Mouse (Mus musculus) stomach, embryonic 15.5 days (tissue): ENCODE measurements at regions not wholly inside any gene's neighbourhood (a gene's known extent, or its start where the extent isn't known, plus 50 kb on each side); places are given as distances from the start of the nearest gene placed in this dataset.
"Not testable (repeated sequence)": the region's sequence is repeated elsewhere in the genome, so short reads cannot be mapped to it uniquely, and the experiment has no call there.

Source experiments
- ATAC-seq: fragments of 200-750 bp; cut with Nextera tagmentation; 2 replicates; pipeline ENCODE4 v1.8.0; 2017; ENCODE audit warnings: low read depth, moderate number of reproducible peaks, moderate TSS enrichment; ENCODE audit not compliant: insufficient read depth, low FRiP score
- H3K27ac ChIP-seq: fragments of 300-500 bp; sonication (generic); 2 replicates; pipeline ENCODE4 v1.5.1; 2015; ENCODE audit warnings: mild to moderate bottlenecking, inconsistent platforms
- H3K27me3 ChIP-seq: fragments of 300-500 bp; sonication (generic); replicated peaks from 2 replicates; pipeline ENCODE4 v1.6.1; 2015; ENCODE audit warnings: inconsistent platforms
- H3K36me3 ChIP-seq: fragments of 300-500 bp; sonication (generic); 2 replicates; pipeline ENCODE4 v1.6.1; 2015; ENCODE audit warnings: inconsistent platforms
- H3K4me1 ChIP-seq: fragments of 300-500 bp; sonication (generic); 2 replicates; pipeline ENCODE4 v1.6.1; 2015; ENCODE audit warnings: inconsistent platforms
- H3K4me2 ChIP-seq: fragments of 300-500 bp; sonication (generic); 2 replicates; pipeline ENCODE4 v1.6.1; 2015; ENCODE audit warnings: mild to moderate bottlenecking, inconsistent platforms
- H3K4me3 ChIP-seq: fragments of 300-500 bp; sonication (generic); replicated peaks from 2 replicates; pipeline ENCODE4 v1.5.1; 2015; ENCODE audit warnings: inconsistent platforms
- H3K9ac ChIP-seq: fragments of 300-500 bp; sonication (generic); 2 replicates; pipeline ENCODE4 v1.6.1; 2015; ENCODE audit warnings: inconsistent platforms
- H3K9me3 ChIP-seq: fragments of 300-500 bp; sonication (generic); 2 replicates; pipeline ENCODE4 v1.6.1; 2016; ENCODE audit warnings: inconsistent platforms
- WGBS: fragments of 180-500 bp; shearing (Covaris S2); methylation state at CpG from one replicate; pipeline ENCODE4 v1.1.7; 2015; 5-methylcytosine and 5-hydroxymethylcytosine counted together

- H3K9me3 ChIP-seq = no peaks in the 10 kb centered on the region
- no peaks in the 10 kb centered on the region for H3K27me3 ChIP-seq
- no peak overlapping the region for H3K27ac ChIP-seq
- H3K4me2 ChIP-seq = no peak overlapping the region
- H3K4me3 ChIP-seq = no peak overlapping the region
- no peak overlapping the region for H3K9ac ChIP-seq
- no peak for ATAC-seq
- WGBS = 57% methylated on average over 3 of the region's 3 CpGs
- no peaks in the 10 kb centered on the region for H3K4me1 ChIP-seq
- no peaks in the 10 kb centered on the region for H3K36me3 ChIP-seq
Observed at GRCm38 (mm10) chr13:5920422-5920821, 59.1 kb downstream of the Klf6 start.

GRCm38 (mm10) chr13:5931433-5931832 lies 70.2 kb downstream of the Klf6 start:
- no peaks in the 10 kb centered on the region for H3K9me3 ChIP-seq
- ATAC-seq = no peak
- H3K27me3 ChIP-seq = no peaks in the 10 kb centered on the region
- H3K4me2 ChIP-seq = no peak overlapping the region
- H3K4me3 ChIP-seq = no peak overlapping the region
- 86% methylated on average over 2 of the region's 2 CpGs for WGBS
- no peak overlapping the region for H3K9ac ChIP-seq
- H3K4me1 ChIP-seq = no peaks in the 10 kb centered on the region
- no peaks in the 10 kb centered on the region for H3K36me3 ChIP-seq
- H3K27ac ChIP-seq = no peak overlapping the region

DNA sequence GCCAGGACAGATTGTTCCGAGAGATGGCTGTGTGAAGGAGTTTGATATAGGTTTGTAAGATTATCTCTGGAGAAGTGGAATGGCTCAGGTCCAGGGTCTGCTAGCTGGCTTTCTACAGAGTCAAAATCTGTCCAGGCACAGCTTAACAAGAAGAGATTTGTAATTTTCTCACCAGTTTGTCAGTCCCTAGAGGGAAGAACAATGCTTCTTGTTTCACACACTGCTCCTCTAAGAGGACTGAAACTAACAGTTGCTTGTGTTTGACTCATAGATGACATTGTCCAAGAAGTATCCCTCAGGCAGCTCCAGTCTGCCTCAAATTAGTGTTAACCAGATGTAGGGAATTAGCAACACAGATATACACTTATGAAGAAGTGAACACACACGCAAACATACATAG lies 76.2 kb downstream of the Klf6 start:
- Histone ChIP-seq H3K4me2 (no peak overlapping the region), H3K36me3 (no peaks in the 10 kb centered on the region), H3K4me3 (no peak overlapping the region), H3K27ac (no peak overlapping the region), H3K4me1 (no peaks in the 10 kb centered on the region), H3K9ac (no peak overlapping the region), H3K27me3 (no peaks in the 10 kb centered on the region), H3K9me3 (no peaks in the 10 kb centered on the region)
- no peak for ATAC-seq
- WGBS = 72% methylated on average over 2 of the region's 2 CpGs

- no peak overlapping the region for H3K27ac ChIP-seq
- WGBS = 83% methylated on average over 4 of the region's 4 CpGs
- H3K27me3 ChIP-seq = no peaks in the 10 kb centered on the region
- no peak for ATAC-seq
- H3K4me1 ChIP-seq = no peaks in the 10 kb centered on the region
- no peak overlapping the region for H3K4me2 ChIP-seq
- no peak overlapping the region for H3K9ac ChIP-seq
- no peak overlapping the region for H3K4me3 ChIP-seq
- no peaks in the 10 kb centered on the region for H3K9me3 ChIP-seq
- H3K36me3 ChIP-seq = no peaks in the 10 kb centered on the region
Observed at GRCm38 (mm10) chr13:5937970-5938369, 76.7 kb downstream of the Klf6 start.

- ATAC-seq = no peak
- no peaks in the 10 kb centered on the region for H3K27me3 ChIP-seq
- no peaks in the 10 kb centered on the region for H3K36me3 ChIP-seq
- H3K4me2 ChIP-seq = no peak overlapping the region
- no peaks in the 10 kb centered on the region for H3K9me3 ChIP-seq
- WGBS = 73% methylated on average over 3 of the region's 3 CpGs
- no peak overlapping the region for H3K9ac ChIP-seq
- no peak overlapping the region for H3K4me3 ChIP-seq
- no peak overlapping the region for H3K27ac ChIP-seq
- H3K4me1 ChIP-seq = no peaks in the 10 kb centered on the region
Observed at GRCm38 (mm10) chr13:5939368-5939767, 78.1 kb downstream of the Klf6 start.

DNA sequence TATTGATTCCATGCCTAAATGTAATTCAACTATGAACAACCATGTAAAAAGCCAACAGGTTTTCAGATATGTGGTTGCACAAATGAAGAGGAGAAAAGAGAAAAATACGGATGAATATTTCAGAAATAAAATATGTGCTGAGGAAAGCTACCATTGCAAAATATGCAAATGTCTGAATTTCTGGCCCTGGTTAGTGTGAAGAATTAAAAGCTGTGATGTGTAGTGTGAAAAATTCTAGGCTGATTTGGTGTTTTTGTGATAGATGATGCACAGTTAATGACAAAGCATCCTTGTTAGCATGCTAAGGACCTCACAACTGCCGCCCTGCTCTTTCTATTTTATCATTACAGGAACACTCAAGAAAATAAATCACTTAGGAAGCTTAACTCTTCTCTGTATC lies 91.6 kb downstream of the Klf6 start:
- Histone ChIP-seq H3K9ac (no peak overlapping the region), H3K4me1 (no peaks in the 10 kb centered on the region), H3K4me3 (no peak overlapping the region), H3K36me3 (no peaks in the 10 kb centered on the region), H3K27ac (no peak overlapping the region), H3K27me3 (no peaks in the 10 kb centered on the region), H3K9me3 (no peaks in the 10 kb centered on the region), H3K4me2 (no peak overlapping the region)
- ATAC-seq = no peak
- WGBS = 73% methylated on average over 2 of the region's 2 CpGs

GRCm38 (mm10) chr13:5955121-5955520 lies 93.8 kb downstream of the Klf6 start:
- H3K4me2 ChIP-seq, H3K27me3 ChIP-seq, H3K27ac ChIP-seq, H3K4me1 ChIP-seq, H3K9me3 ChIP-seq, H3K9ac ChIP-seq, H3K36me3 ChIP-seq, H3K4me3 ChIP-seq, ATAC-seq: not testable (repeated sequence)

DNA sequence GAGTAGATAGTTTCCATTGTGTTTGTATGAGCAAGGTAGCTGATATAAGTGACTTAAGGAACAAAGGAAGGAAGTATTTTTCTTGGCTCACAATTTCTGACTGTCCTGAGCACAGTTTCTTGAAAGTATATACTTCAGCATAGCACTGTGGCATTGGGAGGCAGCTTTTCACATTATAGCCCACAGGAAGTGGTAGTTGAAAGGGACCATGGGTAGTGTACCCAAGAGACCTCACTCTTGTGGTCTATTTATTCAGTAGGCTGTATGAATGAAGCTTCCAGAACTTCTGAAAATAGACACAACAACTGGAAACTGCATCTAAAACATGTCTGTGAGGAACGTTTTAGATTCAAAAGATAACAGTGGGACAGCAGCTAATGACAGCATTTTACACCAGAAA lies 94.9 kb downstream of the Klf6 start:
- Histone ChIP-seq H3K9me3 (no peaks in the 10 kb centered on the region), H3K27me3 (no peaks in the 10 kb centered on the region), H3K36me3 (no peaks in the 10 kb centered on the region), H3K9ac (no peak overlapping the region), H3K4me1 (no peaks in the 10 kb centered on the region), H3K27ac (no peak overlapping the region), H3K4me3 (no peak overlapping the region), H3K4me2 (no peak overlapping the region)
- WGBS = 35% methylated on average over 1 of the region's 1 CpGs
- ATAC-seq = no peak

- Histone ChIP-seq H3K36me3 (no peaks in the 10 kb centered on the region), H3K27ac (no peak overlapping the region), H3K4me2 (no peak overlapping the region), H3K9me3 (no peaks in the 10 kb centered on the region), H3K27me3 (no peaks in the 10 kb centered on the region), H3K4me1 (no peaks in the 10 kb centered on the region), H3K9ac (no peak overlapping the region), H3K4me3 (no peak overlapping the region)
- ATAC-seq = no peak
- 89% methylated on average over 1 of the region's 1 CpGs for WGBS
Observed at GRCm38 (mm10) chr13:5962947-5963346, 101.7 kb downstream of the Klf6 start.

DNA sequence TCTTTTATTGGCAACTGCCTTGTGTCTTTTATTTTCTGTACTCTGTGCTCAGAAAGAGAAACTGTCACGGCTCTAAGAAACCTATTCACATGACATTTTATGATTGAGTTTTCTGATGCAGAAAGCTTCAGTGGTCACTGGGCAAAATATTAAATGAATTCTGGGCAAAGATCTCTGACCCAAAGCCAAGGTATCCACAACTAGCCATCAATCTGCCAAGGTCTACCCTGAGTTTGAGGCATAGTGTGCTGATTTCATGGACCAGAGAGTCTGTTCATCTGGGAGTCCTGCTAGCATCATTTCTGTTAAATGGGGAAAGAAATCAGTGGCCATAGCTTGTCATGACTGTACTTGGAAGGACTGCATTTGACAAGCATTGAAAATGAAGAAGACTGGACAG lies 103.3 kb downstream of the Klf6 start:
- no peak for ATAC-seq

DNA sequence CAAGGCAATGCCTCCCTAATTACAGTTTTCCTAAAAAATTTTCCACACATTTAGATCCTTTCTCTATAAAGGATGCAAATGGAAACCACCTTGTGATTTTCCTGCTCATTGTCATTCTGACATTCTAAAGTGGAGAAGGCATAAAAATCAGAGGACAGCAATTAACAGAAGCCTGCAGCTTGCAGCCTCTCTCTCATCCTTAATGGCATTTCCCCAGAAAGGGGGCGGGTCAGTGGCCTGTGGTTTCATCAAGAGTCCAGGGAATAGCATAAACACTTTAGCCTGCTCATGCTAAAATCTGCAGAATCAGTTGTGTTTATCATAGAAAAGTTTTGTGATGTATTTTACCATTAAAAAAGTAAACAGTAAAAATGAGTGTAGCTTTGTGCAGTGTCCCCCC lies 117.3 kb downstream of the Klf6 start:
- H3K27me3 ChIP-seq = no peaks in the 10 kb centered on the region
- H3K4me1 ChIP-seq = no peaks in the 10 kb centered on the region
- H3K9ac ChIP-seq = no peak overlapping the region
- H3K36me3 ChIP-seq = no peaks in the 10 kb centered on the region
- no peak for ATAC-seq
- no peak overlapping the region for H3K4me2 ChIP-seq
- H3K27ac ChIP-seq = no peak overlapping the region
- H3K4me3 ChIP-seq = no peak overlapping the region
- no peaks in the 10 kb centered on the region for H3K9me3 ChIP-seq
- 30% methylated on average over 1 of the region's 1 CpGs for WGBS

More for the DNA sequence above, 103.3 kb downstream of the Klf6 start:
- Histone ChIP-seq H3K4me1 (no peaks in the 10 kb centered on the region), H3K27me3 (no peaks in the 10 kb centered on the region), H3K9me3 (no peaks in the 10 kb centered on the region), H3K27ac (no peak overlapping the region), H3K4me2 (no peak overlapping the region), H3K36me3 (no peaks in the 10 kb centered on the region), H3K9ac (no peak overlapping the region), H3K4me3 (no peak overlapping the region)
- 87% methylated on average over 1 of the region's 1 CpGs for WGBS

DNA sequence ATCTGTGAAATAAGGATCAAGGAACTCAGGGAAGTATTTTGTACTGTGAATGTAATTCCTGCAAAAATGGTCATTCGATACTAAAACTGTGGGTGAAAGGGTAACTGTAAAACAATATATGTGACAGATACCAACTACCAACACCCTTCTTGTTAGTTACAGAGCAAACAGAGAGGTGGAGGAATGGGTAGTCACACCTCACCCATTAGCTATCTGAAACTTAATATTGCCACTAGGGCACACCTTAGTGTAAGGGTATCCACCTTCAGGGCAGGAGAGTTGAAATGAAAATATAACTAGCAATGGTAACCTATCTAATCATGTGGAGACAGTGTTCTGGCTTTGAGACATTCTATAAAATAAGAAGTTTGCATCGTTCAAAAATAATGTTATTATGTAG lies 126.2 kb downstream of the Klf6 start:
- ATAC-seq = no peak
- 91% methylated on average over 2 of the region's 2 CpGs for WGBS

DNA sequence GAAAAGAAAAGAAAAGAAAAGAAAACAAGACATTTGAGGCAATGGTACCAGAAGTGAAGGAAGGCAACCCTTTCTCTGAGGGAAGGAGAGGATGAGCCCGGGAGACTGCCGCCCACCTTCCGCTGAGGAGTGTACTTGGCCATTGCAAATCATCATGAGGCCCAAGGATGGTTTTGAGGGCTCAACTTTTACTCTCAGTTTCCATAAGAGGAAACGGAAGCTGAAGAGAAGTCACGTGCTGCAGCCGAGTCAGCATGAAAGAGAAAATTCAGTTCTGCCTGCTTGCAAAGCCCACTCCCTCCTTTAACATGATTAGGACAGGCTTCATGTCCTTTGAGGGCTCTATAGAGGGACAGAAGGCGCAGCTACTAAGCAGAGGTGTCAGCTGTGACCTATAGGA lies 127.1 kb downstream of the Klf6 start:
- Histone ChIP-seq H3K9me3 (no peaks in the 10 kb centered on the region), H3K9ac (no peak overlapping the region), H3K4me2 (no peak overlapping the region), H3K4me3 (no peak overlapping the region), H3K27ac (no peak overlapping the region), H3K27me3 (no peaks in the 10 kb centered on the region), H3K36me3 (no peaks in the 10 kb centered on the region), H3K4me1 (no peaks in the 10 kb centered on the region)
- no peak for ATAC-seq
- WGBS = 87% methylated on average over 7 of the region's 7 CpGs

More for the DNA sequence above, 126.2 kb downstream of the Klf6 start:
- H3K4me3 ChIP-seq = no peak overlapping the region
- no peak overlapping the region for H3K4me2 ChIP-seq
- H3K27ac ChIP-seq = no peak overlapping the region
- no peak overlapping the region for H3K9ac ChIP-seq
- H3K4me1 ChIP-seq = no peaks in the 10 kb centered on the region
- H3K36me3 ChIP-seq = no peaks in the 10 kb centered on the region
- H3K9me3 ChIP-seq = no peaks in the 10 kb centered on the region
- no peaks in the 10 kb centered on the region for H3K27me3 ChIP-seq
